Mouse (Mus musculus) urinary bladder, postnatal 25 days (tissue): ENCODE measurements around the gene Frmd5.
A peak's percentile ranks its signal among the peaks of the same experiment; 100 is the strongest.
"Not testable (repeated sequence)": the region's sequence is repeated elsewhere in the genome, so short reads cannot be mapped to it uniquely, and the experiment has no call there.

Source experiments
- DNase-seq: peaks from one replicate; pipeline ENCODE4 v3.0.0; 2022; ENCODE audit warnings: low spot score

Gene Frmd5

DNA sequence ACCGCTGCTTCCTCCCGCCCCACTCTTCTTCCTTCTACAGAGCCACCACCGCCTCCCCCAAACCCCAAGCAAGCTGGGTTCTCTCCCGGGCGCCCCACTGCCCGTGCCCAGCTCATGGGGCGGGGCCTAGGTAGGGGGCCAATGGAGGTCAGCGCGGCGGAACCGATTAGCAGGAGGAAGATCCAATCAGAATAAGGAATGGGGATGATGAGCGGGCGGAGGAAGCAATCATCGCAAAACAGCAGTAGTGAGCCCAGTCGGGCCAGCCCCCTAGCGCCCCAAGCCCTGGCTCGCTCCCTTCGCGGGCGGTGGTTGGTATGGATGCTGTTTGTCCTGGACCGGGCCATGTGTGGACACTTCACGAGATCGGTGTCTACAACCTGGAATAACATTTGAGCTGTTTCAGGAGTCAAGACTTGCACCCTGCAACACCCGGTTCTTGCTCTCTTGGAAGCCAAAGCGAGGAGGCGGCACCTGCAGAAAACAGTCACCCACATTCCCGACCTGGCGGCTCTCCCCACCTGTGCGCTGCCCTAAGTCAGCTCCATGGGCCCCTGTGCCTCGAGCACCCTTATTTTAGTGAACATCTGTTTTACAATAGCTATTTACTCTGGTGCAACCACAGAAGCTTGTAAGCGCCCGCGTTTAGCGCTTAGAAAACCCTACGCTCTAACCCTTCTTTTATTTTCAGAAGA lies at the start of gene Frmd5:
TSS of gene Frmd5 (minus strand) at position 129 of the 695 bp plus-strand sequence.
- peak; percentile 72 for DNase-seq

DNA sequence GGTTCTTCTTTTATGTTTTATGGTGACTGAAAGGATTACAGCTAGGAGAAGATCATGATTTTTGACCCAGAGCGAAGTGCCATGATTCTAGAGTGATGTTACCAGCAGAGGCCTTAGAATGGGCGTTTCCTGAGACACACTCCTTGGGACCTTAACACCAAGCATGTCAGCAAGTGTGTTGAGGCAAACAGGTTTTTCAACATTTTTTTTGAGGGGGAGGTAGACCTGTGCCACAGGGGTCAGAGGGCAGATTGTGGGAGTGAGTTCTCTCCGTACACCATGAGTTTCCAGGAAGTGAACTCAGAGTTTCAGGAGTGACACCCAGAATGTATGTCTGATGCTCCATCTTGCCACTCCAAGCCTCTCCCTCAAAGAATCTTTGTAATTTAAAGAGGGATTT lies 47.1 kb upstream of the Frmd5 start:
- no peak for DNase-seq

DNA sequence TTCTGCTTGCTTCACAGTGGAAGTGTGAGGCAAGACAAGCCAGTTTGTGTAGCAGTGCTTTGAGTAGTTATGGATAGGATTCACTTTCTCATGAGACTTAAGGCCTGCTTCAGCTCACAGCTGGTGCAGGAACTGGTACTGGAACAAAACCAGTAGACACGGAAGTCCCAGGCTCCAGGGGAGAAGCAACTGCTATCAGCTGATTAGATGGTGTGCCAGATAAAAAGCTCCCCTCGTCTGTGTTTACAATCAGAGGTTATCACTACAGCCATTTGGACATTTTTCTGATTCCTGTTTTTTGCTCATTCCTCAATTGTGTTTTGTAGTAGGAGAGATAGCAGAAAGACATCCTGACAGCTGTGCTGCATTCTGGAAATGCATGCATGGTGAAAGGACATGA lies 45.2 kb upstream of the Frmd5 start:
- DNase-seq, result no peak

DNA sequence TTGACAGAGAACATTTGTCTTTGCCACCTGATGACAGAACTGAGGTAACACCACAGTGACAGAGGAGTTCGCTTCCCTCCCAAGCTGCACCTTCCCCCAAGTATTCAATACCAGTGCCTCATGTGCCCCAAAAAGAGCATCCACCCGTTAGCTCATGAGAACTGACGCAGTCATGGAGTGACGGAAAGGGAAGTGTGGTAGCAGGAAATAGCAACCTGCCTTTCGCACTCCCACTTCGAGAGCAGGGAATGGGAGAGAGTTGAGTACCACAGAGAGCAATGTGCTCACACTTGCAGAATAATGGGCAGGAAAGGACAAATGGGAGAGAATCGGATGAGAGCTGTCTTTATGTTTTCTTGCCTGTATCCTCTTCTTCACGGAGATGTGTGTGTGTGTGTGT lies 39.2 kb upstream of the Frmd5 start:
- DNase-seq, result no peak

DNA sequence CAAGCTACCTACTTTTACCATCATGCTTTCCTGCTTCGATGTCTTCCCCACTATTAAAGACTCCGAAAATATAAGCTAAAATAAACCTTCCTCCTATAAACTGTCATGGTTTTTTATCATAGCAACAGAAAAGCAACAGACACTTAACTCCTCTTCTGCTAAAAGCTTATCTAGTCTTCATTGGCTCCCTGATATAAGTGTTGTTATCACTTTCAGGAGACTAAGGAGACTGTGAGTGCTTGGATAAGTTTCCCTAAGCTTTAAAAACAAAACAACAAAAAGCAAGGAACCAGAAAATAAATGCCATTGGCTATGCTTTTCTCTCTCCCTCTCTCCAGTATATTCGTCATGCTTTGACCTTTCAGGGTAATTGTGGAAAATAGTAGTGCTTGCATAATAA lies 35.4 kb upstream of the Frmd5 start:
- no peak for DNase-seq

DNA sequence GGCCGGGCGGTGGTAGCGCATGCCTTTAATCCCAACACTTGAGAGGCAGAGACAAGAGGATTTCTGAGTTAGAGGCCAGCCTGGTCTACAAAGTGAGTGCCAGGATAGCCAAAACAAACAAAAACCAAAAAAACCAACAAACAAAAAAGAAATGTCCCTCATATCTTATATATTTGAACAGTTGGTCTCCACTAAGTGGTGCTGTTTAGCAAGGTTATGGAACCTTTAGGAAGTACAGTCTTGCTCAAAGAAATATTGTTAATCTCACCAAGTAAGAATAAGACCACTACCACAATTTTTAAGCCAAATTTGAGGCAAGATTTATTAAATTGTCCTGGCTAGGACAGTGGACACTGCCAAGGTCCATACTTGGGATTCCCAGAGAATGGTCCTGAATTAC lies 34.6 kb upstream of the Frmd5 start:
- DNase-seq, result no peak

DNA sequence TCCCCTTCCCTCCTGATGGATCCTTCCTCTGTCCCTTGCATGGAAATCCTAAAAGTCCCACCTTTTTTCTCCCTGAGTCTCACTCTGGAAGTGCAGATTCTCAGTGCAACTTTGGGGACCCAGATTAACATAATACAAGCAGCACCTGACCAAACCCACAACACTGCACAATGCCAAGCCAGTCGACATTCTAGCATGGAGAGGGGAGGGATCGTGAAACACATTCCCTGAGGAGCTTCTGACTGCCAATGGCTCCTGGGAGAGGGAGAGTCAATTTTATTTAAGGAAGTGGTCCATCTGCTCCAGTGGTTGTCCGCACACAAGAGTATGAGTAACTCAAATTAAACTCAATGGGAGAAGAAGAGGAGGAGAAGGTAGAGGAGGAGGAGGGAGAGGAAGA lies 28.0 kb upstream of the Frmd5 start:
- DNase-seq, result no peak

DNA sequence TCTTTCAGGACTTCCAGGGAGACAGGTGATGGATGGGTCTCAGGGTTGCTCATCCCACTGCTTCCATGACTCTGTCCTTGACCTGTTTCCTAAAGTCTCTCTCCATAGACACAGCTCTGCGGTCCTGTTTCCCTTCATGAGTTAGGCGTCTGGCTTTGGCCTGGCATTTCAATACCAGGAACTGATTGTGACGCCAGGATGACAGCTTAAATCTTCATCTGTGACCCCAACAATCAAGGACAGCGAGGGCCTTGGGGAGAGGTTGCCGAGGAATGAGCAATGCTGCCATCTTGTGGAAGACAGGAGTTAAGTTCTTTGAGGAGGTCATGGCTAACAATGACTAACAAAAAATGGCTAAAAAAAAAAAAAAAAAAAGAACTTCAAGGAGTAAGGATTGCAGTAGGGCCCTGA lies 25.6 kb upstream of the Frmd5 start:
- DNase-seq, result peak; percentile 24

DNA sequence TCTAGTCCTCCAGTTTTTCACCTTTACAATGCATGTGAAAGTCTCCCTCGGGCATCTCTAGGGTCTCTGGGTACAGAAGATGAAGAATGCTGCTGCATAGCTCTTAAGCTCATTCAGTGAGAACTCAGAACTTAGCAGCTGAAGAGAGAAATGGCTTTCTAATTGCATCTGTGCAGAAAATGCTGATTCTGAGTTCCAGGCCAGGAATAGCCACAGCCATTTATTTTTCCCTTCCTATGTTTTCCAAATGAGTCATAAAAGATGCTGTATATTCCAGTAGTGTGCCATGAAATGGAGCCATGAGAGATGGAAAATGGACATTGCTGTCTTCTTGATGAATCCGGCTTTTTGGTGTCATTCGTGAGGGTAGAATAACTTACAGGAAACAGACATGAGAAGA lies 21.5 kb upstream of the Frmd5 start:
- no peak for DNase-seq

DNA sequence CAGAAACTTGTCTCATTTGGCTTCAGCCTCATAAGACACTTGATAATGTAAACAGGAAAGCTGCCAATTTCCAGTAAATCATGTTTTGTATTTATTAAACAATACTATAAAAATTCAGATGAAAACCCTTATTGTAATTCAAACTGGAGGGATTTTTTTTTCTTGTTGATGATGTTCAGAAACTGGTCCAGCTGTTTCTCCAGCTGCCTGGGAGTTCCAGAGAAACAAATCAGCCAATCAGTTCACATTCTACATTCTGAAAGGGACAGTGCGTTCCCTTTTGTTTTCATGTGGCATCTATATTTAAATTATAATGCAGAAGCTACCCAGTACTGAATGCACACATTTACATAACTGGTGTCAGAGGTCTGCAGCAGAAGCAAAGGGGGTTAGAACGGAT lies 19.3 kb upstream of the Frmd5 start:
- no peak for DNase-seq

DNA sequence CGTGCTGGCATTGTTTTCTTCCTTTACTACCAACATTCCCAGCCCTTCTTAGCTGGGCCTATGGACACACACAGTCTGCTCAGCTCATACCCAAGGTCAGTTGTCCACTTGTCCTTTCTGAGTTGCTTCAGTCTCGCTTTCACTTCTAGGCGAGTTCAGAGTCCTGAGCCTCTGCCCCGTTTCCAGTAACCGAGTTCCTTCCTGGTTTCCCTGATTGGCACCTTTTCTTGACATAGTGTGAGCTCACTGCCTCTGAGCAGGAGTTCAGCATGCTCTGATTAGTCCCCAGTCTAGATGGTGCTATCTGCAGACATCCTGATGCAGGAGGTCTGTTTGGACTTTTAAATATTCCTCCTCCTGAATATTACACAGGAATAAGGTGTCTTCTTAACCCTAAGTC lies 17.8 kb upstream of the Frmd5 start:
- DNase-seq, result no peak

DNA sequence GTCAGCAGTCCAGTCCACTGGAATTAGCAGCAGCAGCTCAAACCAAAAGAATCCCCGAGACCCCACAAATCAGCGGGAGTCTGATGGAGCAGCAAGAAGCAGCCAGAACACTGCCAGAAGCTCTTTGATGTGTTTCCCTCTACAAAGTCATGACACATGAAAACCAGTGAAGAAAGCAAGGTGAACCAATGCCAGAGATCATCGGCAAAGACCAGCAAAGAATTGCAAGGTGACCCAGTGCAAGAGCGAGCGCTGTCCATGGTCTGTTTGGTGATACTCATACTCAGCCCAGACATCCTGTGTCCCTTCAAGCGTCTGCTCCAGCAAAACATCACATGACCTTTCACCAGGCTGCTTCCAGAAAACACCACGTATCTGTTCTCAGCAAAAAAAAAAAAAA lies 14.9 kb upstream of the Frmd5 start:
- DNase-seq, result no peak

DNA sequence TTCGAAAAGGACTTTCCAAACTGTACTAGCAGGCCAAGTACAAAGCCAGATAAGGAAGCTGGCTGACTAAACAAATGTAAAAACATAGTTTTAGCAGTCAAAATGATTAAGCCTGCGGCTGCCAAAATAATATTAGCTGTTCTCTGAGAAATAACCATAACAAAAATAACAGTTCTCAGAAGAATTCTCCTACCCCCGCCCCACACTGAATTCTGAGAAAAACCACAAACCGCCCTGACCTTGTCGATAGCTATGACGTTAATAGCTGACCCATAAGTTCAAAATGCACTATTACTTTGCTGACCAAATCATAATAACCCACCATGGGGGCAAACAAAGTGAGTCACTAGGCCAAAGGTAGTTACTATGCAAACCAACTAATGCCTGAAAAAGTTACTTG lies 4.0 kb upstream of the Frmd5 start:
- DNase-seq, result not testable (repeated sequence)

DNA sequence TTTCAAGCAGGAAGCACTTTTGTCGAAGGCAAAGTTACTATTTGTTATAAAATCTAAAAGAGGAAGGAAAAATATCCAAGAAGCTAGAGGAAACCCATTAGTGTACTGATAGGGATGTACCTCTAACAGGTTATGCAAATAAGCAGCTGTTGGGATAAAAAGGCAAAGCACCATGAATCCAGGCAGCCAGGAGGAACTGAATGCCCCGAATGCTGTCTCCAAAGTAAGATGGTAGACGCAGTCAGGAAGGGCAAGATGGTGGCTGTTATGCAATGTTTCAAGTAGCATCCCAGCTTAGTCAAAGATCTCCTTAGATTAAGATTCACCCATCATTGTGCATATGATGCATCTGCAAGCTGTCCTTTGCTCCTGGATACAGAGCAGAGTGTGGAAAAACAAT lies 2.2 kb upstream of the Frmd5 start:
- no peak for DNase-seq

DNA sequence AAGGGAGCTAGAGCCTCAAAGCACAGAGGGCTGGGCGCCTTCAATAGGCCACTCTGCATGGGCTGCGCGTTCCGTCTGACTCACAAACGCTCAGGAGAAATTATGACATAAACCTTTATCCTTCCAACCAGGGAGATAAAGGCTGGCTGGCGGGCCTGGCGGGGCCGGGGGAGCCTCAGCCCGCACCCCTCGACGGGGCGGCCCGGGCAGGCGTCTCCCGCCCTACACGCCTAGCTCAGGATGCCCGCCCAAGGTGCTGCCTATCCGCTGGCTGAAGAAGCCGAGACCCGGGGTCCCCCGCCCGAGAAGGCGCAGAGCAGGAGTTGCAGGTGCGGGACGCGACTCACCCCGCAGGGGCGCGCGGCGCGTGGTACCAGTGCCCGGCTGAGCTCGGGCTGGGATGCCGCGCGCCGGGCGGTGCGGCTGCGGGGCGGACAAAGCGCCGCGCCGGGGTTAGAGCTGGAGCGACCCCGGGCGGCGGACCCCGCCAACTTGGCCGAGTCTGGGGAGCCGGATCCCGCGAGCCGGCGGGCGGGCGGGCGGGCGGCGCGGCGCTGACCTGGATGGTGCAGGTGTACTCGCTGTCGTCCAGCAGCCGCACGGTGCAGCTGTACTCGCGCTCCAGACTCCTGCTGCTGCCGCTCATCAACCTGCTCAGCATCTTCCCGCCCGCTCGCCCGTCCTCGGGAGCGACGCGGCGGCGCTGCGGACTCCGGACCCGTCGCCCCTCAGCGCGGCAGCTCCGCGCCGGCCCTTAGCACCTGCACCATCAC lies 530 bp downstream of the Frmd5 start:
- peak; percentile 7 for DNase-seq

DNA sequence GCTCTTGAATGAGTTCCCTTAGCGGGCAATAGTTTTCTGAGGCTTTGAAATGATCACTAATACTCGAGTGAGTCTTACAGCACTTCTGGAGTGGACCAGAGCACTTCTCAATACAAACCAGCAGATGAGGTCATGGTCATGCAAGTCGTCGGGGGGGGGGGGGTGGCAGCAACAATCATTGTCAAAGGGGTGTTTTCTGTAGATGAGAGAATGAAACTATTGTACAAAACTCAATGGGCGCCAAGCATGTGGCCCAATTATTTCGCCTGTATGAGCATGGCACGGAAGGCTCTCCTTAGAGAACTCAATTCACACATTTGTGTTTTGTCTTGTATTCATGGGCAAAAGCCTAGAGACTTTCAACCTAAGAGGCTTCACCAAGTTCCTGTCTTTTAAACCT lies 7.8 kb downstream of the Frmd5 start:
- no peak for DNase-seq

DNA sequence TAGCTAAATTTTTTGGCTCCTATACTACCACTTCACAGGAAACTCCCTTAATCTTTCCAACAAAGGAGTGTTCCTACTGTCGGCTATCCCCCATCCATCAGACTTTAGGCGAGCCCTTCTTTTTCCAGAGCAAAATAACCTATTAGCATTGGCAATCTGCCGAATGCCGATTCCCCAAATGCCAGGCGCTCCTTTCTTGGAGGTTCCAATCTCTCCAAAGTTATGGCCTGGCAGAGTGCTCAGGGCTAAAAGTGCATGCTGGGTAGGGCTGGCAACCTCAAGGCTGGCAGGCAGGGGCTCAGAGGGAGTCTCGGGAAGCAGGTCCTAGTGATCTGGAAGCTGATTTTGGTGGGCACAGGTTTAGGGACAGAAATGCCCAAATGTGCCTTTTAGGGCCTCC lies 10.9 kb downstream of the Frmd5 start:
- no peak for DNase-seq

DNA sequence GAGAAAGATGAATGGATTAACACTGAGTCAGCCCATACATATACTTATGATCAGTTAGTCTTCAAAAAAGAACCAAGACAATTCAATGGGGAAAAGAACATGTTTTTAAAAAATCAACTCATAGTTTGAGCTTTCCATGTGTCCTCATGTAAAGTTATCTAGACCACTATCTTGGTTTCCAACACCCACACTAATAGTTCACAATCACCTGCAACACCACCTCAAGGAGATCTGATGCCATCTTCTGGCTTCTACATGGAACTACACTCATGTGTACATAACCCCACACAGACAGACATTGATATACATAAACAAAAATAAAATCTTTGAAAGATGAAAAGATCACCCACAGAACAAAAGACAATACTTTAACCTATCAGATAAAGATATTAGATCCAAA lies 17.1 kb downstream of the Frmd5 start:
- no peak for DNase-seq

DNA sequence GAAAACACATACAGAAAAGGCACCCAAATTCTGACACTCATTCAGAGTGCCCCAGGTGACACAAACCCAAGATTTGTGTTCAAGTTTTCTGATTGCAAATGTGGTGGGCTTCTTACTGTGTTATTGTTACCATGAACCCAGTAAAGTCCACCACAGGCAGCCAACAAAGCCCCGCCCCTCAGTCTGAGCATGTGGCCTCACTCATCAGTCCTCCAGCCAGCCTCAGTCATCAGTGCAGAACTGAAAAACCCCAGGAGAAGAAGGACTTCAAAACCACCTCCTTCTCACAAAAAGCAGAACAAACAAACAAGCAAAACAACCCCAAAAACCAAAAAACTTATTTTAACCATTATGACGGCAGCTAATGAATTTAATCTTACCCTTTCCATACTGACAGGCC lies 18.5 kb downstream of the Frmd5 start:
- no peak for DNase-seq

DNA sequence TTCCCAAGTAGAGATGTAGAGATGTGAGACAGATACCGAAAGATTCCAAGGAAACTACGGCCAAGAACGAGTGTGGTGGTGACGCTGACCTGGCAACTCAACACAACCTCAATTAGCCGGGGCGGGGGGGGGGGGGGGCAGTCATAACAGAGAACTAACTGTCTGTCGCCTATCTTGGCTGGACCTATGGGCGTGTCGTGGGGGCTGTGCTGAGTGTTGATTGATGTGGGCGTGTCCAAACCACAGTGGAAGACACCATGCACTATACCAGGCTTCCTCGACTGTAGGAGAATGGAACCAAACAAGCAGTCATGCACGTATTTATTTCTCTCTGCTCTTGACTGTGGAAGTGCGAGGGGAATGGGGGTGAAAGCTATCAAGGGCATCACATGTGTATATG lies 19.1 kb downstream of the Frmd5 start:
- no peak for DNase-seq

DNA sequence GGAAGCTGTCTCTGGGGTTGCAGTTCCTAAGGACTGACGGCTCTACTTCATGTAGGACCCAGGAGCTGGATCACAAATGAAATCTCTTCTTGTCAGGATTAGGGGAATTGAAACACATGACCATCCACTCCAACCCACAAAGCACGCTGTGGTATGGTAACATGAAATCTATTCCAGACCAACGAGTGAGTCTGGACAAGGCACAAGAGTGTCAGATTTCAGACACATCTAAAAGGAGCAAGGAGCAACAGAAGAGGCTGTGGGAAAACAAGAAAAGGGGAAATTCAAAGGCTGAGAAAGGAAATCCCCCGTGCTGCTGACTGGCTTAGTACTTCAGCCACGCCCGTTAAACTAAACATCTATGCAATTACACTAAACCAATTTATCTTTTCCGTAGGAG lies 19.6 kb downstream of the Frmd5 start:
- no peak for DNase-seq

DNA sequence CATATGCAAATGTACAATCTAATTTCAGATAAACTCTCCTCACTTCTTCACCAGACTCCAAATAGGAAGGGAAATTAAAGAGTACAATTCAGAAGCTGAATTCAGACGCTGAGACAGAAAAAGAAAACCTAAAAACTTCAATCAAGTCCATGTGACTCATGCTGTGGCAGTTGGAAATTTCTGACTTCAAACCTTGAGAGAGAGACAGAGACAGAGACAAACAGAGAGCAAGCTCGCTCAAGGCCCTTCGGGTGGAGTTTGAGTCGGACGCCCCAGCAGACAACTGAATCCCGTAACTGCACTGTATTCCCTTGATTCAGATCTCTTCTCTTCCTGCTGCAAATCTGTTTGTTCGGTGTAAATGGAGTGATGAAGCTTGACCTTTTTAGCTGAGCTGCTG lies 30.7 kb downstream of the Frmd5 start:
- no peak for DNase-seq

DNA sequence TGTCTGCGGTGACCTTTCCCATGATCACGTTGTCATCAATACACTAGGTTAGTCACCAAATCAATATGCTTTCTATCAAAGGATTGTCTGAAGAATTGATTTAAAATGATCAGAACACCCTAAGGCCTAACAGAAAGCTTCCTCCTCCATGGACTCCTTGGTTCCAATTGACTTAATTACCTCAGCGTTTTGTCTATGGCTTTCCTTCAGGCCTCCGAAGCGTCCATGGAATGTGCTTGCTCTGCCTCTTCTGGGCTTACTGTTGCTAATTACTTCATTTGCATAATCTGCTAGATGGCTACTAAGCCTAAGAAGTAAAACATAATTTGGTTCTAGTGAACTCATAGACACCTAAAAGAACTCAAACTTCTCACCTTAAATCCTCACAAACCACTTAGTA lies 42.0 kb downstream of the Frmd5 start:
- DNase-seq, result no peak

DNA sequence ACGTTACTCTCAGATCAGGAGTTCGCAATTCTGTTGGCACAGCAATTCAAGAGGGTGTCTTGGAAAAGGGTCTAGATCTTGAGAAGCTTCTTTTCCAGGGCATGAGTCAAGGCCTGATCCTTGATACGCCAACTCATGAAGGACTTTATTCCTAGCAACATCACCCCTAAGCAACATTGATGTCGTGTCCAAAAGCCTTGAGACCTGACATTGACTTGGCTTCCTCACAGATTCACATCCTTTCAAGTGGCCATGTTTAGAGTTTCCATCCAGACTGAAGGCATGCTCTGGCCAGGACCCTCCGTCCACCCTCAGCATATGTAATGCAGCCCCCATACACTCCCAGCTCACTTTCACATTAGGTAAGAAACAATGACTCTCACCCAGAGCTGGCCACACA lies 45.0 kb downstream of the Frmd5 start:
- no peak for DNase-seq
